Mouse (Mus musculus) brain, embryonic 18.5 days (tissue): ENCODE data around the gene Dph1.
"Not testable (repeated sequence)": the region's sequence is repeated elsewhere in the genome, so short reads cannot be mapped to it uniquely, and the experiment has no call there.

Experiments used
- DNase-seq: peaks from one replicate; pipeline ENCODE4 v3.0.0-alpha.2; 2012; ENCODE audit warnings: low read depth, low spot score

The Dph1 gene

GRCm38 (mm10) chr11:75203926-75204325 lies 12.9 kb upstream of the Dph1 start:
- no peak for DNase-seq

DNA sequence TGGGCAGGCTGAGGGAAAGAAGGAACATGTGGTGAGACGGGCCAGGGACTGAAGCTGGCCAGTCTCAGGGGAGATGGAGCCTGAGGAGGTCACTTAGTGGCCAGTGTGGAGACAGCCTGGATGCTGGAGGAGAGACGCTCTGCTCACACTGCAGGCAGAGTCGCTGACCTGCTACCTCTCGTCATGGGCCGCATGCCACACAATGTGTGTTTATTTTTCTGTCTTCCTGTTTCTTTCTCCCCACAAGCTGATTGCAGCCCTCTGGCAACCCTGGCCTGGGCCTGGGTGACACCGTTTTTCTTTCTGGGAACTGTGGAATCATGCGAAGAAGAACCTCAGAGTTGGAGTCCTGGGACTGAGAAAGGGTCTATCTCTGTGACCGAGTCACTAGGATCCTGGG lies 10.7 kb upstream of the Dph1 start:
- DNase-seq = no peak

DNA sequence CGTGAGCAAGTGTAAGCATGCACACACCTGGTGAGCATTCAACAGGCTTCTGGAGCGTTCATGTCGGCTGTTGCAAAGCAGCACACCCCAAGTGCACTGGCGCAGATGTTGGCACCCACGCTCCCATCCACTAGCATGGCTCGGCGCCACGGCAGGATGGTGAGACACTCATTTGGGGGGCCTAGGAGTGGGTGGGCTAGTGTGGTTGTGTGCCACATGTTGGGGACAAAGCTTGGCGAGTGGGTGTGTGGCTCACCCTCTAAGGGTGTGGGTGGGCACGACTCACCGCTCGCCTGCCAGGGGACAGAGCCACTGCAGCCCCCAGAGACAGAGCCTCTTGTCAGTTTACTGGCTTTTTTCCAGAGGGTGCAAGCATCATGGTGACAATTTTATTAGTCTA lies 9.9 kb upstream of the Dph1 start:
- no peak for DNase-seq

DNA sequence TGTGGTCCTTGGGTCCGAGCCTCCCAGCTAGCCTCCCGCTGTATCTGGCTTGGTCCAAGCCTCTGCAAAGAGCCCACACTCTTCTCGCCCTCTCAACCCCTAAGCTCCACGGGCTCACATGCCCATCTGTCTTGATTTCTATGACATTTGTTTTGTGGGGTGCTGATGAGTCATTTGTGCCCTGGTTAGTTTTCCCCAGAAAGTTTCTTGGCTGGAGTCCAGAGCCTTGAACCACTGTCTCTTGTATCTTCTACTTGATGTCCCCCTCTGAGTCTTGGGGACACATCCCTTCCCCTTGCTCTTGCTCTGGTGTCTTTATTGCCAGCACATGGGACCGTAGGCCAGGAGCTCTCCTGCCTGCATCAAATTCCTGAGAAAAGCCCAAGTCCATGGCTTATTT lies 8.9 kb upstream of the Dph1 start:
- DNase-seq = no peak

DNA sequence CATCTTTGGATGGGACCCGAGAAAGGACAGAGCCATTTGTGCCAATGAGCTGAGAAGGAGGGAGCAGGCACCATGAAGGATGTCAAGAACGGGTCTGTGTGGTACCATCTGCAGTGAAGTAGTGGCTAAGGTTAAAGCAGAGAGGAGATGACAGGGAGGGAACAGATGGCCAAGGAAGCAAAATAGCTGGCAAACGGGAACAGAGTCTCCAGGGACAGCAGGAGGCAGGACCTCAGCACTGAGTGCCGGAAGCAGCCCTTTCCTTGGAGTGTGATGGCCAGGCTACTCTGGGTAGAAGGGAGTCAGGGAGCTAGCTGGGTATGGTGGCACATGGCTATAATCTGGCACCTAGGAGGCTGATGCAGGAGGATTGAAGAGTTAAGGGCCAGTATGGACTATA lies 7.8 kb upstream of the Dph1 start:
- no peak for DNase-seq

- no peak for DNase-seq
Measured at GRCm38 (mm10) chr11:75197956-75198355, 6.9 kb upstream of the Dph1 start.

GRCm38 (mm10) chr11:75196131-75196530 lies 5.1 kb upstream of the Dph1 start:
- no peak for DNase-seq

DNA sequence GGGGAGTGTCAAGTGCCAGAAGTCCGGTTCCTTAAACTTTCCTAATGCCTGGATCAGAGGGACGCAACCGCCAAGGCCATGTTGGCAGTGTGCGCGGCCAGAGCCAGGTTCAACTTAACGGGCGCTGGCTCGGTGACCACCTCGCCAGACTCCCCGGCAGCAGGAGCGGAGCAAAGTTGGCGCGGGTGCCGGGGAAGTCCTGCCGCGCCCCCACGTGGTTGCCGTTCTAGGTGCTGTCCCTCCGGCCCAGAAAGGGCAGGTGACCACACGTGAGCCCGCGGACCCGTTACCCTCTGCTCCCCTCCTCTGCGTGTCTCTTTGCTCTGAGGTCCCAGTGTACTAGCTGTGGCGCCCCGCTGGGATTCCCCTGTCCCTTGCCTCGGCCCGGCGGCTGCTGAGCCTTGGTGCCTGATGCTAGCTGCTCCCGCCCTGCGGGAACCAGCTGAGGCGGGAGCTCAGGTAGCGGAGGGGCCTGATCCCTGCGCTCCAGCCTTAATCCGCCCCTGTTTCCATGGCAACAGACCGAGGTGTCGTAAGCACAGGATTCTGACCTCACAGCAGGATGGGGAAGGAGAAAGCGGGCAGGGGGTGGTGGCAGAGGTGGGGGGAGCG lies 3.9 kb upstream of the Dph1 start:
- DNase-seq = no peak

DNA sequence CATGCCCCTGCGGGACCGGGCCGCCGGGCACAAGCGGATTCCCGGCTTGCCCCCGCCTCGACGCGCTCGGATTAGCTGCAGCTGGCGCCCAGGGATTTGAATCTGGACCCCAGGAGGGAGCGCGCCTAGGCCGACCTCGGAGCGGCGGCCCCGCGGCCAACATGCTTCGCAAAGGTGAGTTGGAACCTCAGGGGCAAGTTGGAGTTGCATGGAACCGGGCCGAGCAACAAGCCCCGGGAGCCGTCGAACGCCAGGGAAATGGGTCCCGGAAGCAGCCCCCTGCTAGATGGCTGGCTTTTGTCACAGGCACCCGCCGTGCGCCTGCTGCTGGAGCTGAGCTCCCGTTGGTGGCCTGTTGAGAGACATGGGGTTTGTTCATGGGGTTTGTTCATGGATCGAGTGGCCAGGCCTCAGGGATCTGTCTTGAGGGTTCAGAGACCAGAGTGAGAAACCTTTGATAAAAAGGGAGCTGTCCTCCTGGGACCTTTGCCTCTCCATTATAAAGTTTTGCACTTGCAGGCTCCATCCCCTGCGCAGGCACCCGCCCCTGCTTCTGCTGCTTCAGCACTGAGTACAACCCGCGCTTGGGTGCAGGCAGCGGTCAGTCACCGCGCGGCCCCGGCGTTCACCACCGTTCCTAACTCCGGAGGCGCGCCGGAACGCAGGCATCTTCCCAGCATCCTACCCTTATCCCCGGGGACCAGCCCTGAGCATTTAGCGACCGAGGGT lies 3.2 kb upstream of the Dph1 start:
- no peak for DNase-seq

DNA sequence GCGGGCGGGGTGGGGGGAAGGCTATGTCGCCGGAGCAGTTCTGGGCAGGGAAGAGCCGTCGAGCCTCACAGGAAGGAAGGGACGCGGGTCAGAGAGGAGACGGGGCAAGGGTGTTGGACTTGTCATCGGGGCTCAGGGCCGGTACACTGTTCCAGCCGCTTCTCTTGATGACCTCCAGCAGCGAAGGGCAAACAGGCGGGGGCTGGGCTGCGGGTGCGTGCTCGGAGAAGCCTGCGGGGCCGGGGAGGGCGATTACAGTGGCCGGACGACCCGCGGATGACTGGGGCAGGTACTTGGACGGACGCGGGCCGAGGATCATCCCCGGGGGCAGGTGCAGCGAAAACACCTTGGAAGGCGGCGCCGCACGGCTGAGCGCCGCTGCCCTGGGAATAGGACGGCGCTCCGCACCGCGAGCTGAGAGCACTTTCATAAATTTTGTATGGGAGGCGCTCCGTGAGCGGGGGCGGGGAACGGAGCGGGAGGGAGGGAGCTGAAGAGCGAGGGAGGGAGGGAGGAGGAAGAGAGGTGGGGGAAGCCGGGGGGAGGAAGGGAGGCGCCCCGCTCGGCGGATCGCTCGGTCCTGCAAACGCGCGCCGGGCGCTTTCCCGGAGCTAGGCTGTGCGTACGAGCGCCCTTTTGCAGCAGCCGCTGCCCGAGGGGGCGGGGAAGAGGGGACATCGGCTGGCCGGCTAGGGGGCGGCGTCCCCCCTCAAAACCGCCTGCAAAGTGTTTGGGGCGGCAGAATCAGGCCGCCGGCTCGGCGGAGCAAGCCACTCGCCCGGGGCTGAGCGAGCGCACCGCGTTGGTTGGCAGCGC lies 2.4 kb upstream of the Dph1 start, which contains the start of gene Rtn4rl1:
TSS of gene Rtn4rl1 (plus strand) at position 528 of the 816 bp plus-strand sequence.
- DNase-seq = no peak

GRCm38 (mm10) chr11:75192336-75193214 lies 1.5 kb upstream of the Dph1 start:
- no peak for DNase-seq

- DNase-seq = no peak
Measured at GRCm38 (mm10) chr11:75191841-75192240, 800 bp upstream of the Dph1 start.

DNA sequence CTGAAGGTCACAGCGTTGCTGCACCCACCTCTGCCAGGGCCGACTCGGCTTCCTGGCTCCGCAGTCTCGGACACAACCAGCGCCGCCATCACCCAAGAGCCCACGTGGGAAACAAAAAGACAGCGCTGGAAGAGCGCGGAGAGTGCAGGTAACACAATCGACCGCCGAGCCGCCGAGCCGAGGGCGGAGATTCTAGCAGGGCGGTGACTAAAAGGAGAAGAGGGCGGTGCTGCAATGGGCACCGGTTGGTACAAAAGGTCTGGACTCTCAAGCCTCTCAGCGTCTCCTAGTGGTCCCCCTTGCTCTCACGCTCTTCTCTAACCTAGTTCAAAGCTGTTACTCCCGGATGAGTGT lies 693 bp downstream of the Dph1 start:
- DNase-seq = no peak

DNA sequence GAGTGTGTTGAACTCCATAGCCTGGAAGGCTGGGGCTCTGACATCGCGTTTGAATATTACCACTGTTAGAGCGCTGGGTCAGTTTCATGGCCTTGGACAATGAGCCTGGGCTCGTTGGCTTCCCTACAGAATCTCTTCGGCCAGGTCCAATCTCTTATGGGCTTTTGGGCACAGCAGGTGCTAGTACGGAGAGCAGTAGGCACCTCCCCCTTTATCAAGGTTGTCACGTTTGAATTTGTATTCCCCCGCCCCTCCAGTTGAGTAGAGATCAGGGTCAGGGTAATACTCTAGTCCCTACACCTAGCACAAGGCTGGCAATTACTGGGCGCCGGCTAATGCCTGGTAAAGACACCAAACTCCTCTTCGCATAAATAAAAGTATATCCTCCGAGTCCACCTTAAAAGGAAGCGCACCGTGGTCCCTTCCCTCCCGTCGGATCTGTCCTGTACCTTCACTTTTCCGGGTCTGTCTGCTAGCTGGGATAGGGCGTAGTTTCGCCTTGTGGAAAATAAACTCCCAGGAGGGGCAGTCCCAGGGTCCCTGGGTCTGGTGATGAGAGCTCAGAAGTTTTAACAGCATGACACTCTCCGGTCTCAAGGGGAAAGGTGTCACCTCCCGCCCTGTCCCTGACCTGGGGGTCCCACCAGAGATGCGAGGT lies 1.2 kb downstream of the Dph1 start:
- no peak for DNase-seq

DNA sequence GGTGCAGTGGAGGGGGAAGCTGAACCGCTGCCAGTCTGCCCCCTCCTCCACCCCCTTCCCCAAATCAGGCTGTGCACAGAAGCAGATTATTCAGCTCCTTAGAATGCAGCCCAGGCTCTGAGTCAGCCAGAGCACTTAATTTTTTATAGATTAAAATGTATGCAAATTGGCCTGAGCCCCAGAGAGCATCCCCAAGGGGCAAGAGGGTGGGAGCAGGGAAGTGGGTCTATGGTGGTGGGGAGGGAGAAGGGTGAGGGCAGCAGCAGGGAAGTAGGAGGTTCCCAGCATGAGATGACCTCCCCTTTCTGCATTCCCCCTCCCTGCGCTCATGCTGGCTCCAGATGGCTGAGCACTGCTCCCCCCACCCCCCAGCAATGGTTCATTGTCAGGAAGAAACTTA lies 6.1 kb downstream of the Dph1 start:
- DNase-seq = no peak

GRCm38 (mm10) chr11:75184573-75184972 lies 6.5 kb downstream of the Dph1 start:
- DNase-seq = no peak

GRCm38 (mm10) chr11:75183917-75184570 lies 7.0 kb downstream of the Dph1 start:
- no peak for DNase-seq

GRCm38 (mm10) chr11:75178672-75179208 lies 12.3 kb downstream of the Dph1 start, which contains the start of gene Ovca2:
TSS of gene Ovca2 (minus strand) at chr11:75178835.
- DNase-seq = peak; percentile 84

DNA sequence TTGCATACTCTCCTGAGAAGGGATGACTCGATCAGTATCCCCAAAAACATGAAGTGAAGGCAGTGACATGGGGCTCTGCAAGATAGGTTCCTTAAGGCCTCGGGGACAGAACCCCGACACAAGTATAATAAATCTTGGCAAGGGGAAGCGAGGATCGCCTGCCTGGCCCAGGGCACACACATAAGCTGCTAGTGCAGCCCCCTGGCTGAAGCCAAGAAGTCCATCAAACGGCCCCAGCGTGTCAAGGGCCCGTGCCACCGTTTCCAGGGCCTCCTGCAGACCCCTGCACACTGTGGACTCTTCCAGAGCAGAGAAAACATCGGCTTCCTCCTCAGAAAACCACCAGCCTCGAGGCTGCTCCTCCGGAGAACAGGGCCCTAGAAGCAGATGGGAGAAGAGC lies 13.0 kb downstream of the Dph1 start:
- no peak for DNase-seq

- not testable (repeated sequence) for DNase-seq
Measured at GRCm38 (mm10) chr11:75174574-75174973, 16.5 kb downstream of the Dph1 start.
